Mouse (Mus musculus): ENCODE measurements around the gene Fggy. TPM values are rescaled to one million over a fixed set of nuclear protein-coding genes. Genes with fewer than 3 reads are reported as not detected.

Fggy gene
- polyA plus RNA-seq (2012; rRNA removed): 13.4 and 17.8 TPM in 2 replicates

GRCm38 (mm10) chr4:95557333-95557956 is at the start of gene Fggy:
Fggy (plus strand) TSS chr4:95557507.

GRCm38 (mm10) chr4:95966928-95967724 is 409.8 kb downstream of the Fggy start, which contains the start of gene Hook1:
Hook1 (plus strand) TSS chr4:95967240.

All from liver, embryonic 14 days (tissue).